Comparison of ENCODE assay signal across 22 mouse cellular contexts in genomic region chr10:115542917-115543316, GRCm38 (mm10). TPM values are rescaled to one million over a fixed set of nuclear protein-coding genes. Genes with fewer than 3 reads are reported as not detected.
"Had no signal": no experiment of that assay in that cellular context is flagged by ENCODE, and none has a peak within 500 bp of the region (broad histone marks: within the 10 kb centered on the region; RNA-seq: fewer than 3 reads in every experiment).

No protein-coding gene starts in this region.

- H3K4me1 ChIP-seq: megakaryocyte, embryonic 14.5 days; midbrain, embryonic 13.5 days; midbrain, embryonic 15.5 days; neural tube, embryonic 12.5 days; stomach, embryonic 15.5 days had no signal

- DNase-seq: liver, postnatal 0 days; lung, adult 2 months; lung, postnatal 10 days; lung, postnatal 36 days; right cerebral cortex, postnatal 14 days; thymus, adult 2 months; thymus, postnatal 14 days; thymus, postnatal 36 days had no signal

- H3K27me3 ChIP-seq: megakaryocyte, embryonic 14.5 days; midbrain, embryonic 13.5 days; midbrain, embryonic 15.5 days; neural tube, embryonic 12.5 days; stomach, embryonic 15.5 days had no signal

- H3K9me3 ChIP-seq: midbrain, embryonic 13.5 days; midbrain, embryonic 15.5 days; neural tube, embryonic 12.5 days; stomach, embryonic 15.5 days had no signal

- H3K4me3 ChIP-seq: megakaryocyte, embryonic 14.5 days; midbrain, embryonic 13.5 days; midbrain, embryonic 15.5 days; neural tube, embryonic 12.5 days; stomach, embryonic 15.5 days had no signal

- H3K27ac ChIP-seq: macrophage; midbrain, embryonic 13.5 days; midbrain, embryonic 15.5 days; neural tube, embryonic 12.5 days; stomach, embryonic 15.5 days; stomach, postnatal 0 days had no signal

- H3K4me2 ChIP-seq: midbrain, embryonic 11.5 days; midbrain, embryonic 13.5 days; midbrain, embryonic 15.5 days; neural tube, embryonic 12.5 days; stomach, embryonic 15.5 days had no signal

- H3K36me3 ChIP-seq: midbrain, embryonic 13.5 days; midbrain, embryonic 15.5 days; neural tube, embryonic 12.5 days; stomach, embryonic 15.5 days had no signal

- ATAC-seq: liver, postnatal 0 days; midbrain, embryonic 13.5 days; midbrain, embryonic 15.5 days had no signal

- H3K9ac ChIP-seq: liver, postnatal 0 days; midbrain, embryonic 13.5 days; midbrain, embryonic 15.5 days; neural tube, embryonic 12.5 days; stomach, embryonic 15.5 days had no signal

RNA-seq across cellular contexts. Expression of gene A930009A15Rik, which starts 26.9 kb away (rescaled TPM):
- total RNA-seq: megakaryocyte progenitor cell, adult 5-6 weeks; midbrain, postnatal 0 days; monocyte, adult 5-6 weeks; neutrophil, adult 5-6 weeks had no signal
- polyA plus RNA-seq: lung, adult 2 months; lung, embryonic 16.5 days; macrophage; stomach, embryonic 15.5 days; stomach, postnatal 0 days; testis, adult 2 months; thymus, adult 2 months had no signal

RNA-seq across cellular contexts. Expression of gene Lgr5, which starts 44.7 kb away (rescaled TPM):
- total RNA-seq: megakaryocyte progenitor cell, adult 5-6 weeks; monocyte, adult 5-6 weeks had no signal
- polyA plus RNA-seq: macrophage had no signal
